Mouse (Mus musculus) liver, embryonic 14.5 days (tissue): ENCODE measurements around the gene Gm28038. TPM values are rescaled to one million over a fixed set of nuclear protein-coding genes. Genes with fewer than 3 reads are reported as not detected.

Experiments
- ATAC-seq: fragments of 200-750 bp; cut with Nextera tagmentation; 2 replicates; pipeline ENCODE4 v1.8.0; 2017; ENCODE audit warnings: moderate number of reproducible peaks, mild to moderate bottlenecking, moderate library complexity; ENCODE audit not compliant: insufficient read depth
- DNase-seq, 3 experiments: peaks; one replicate each; pipeline ENCODE4 v3.0.0-alpha.2; 2012 to 2013; ENCODE audit warnings: low read depth in 3 of 3, low spot score in 3 of 3
- H3K27ac ChIP-seq: fragments of 300-500 bp; sonication (generic); 2 replicates; pipeline ENCODE4 v1.5.1; 2014; ENCODE audit warnings: moderate library complexity, mild to moderate bottlenecking, control low read depth, inconsistent platforms
- H3K27me3 ChIP-seq: fragments of 300-500 bp; sonication (generic); 2 replicates; pipeline ENCODE4 v1.6.1; 2014; ENCODE audit warnings: mild to moderate bottlenecking, low read length, moderate library complexity; ENCODE audit not compliant: control insufficient read depth, insufficient read depth
- H3K36me3 ChIP-seq: fragments of 300-500 bp; sonication (generic); replicated peaks from 2 replicates; pipeline ENCODE4 v1.6.1; 2014; ENCODE audit warnings: low read depth; ENCODE audit not compliant: control insufficient read depth, insufficient read depth
- H3K4me1 ChIP-seq, 2 experiments: fragments of 200-500 bp in 1 of 2; fragments of 300-500 bp in 1 of 2; sonication (generic) in 1 of 2; replicated peaks; 2 replicates each; pipeline ENCODE4 v1.6.1; 2012 to 2014; ENCODE audit warnings: antibody characterized with exemption in 1 of 2, inconsistent platforms in 1 of 2, low read length in 1 of 2; ENCODE audit not compliant: control insufficient read depth in 2 of 2, insufficient read depth in 2 of 2
- H3K4me2 ChIP-seq: fragments of 300-500 bp; sonication (generic); 2 replicates; pipeline ENCODE4 v1.6.1; 2014; ENCODE audit warnings: low read depth, mild to moderate bottlenecking, control low read depth, moderate library complexity
- H3K4me3 ChIP-seq, 2 experiments: fragments of 200-500 bp in 1 of 2; fragments of 300-500 bp in 1 of 2; sonication (generic) in 1 of 2; 2 replicates each; pipeline ENCODE4 v1.5.1; 2012 to 2014; ENCODE audit warnings: low read depth in 2 of 2, low read length in 2 of 2, mild to moderate bottlenecking in 2 of 2, control low read depth in 1 of 2, inconsistent platforms in 1 of 2, moderate library complexity in 1 of 2; ENCODE audit not compliant: insufficient read depth in 1 of 2
- H3K9ac ChIP-seq: fragments of 300-500 bp; sonication (generic); replicated peaks from 2 replicates; pipeline ENCODE4 v1.6.1; 2014; ENCODE audit warnings: mild to moderate bottlenecking, control low read depth, moderate library complexity
- H3K9me3 ChIP-seq: fragments of 300-500 bp; sonication (generic); 2 replicates; pipeline ENCODE4 v1.6.1; 2016; ENCODE audit warnings: low read length, mixed read lengths; ENCODE audit not compliant: control insufficient read depth
- CTCF ChIP-seq: IDR thresholded peaks from 2 replicates; pipeline ENCODE4 v1.5.1; 2016; ENCODE audit warnings: antibody characterized with exemption, low read depth, control low read depth
- EP300 ChIP-seq: IDR thresholded peaks from 2 replicates; pipeline ENCODE4 v1.6.1; 2016; ENCODE audit warnings: antibody characterized with exemption, low read depth
- WGBS: fragments of 180-500 bp; shearing (Covaris S2); extraction: QIAGEN DNeasy Blood & Tissue Kit; methylation state at CpG from one replicate; pipeline ENCODE4 v1.1.7; 2014; ENCODE audit not compliant: insufficient replicate concordance; 5-methylcytosine and 5-hydroxymethylcytosine counted together
- polyA plus RNA-seq, 2 experiments: library from polyadenylated mRNA; depleted of rRNA in 1 of 2; stranded (reverse) in 1 of 2; unstranded in 1 of 2; fragments of >200 nt; fragmentation: Nextera tagmentation in 1 of 2; extraction: Ambion mirVana in 1 of 2; gene quantifications; 2 replicates each; pipeline versions ENCODE4 v1.2.1 to v1.2.3; 2012 to 2014

Gene Gm28038
- polyA plus RNA-seq, 2 experiments = not detected

- Histone ChIP-seq H3K27ac (no peak overlapping the region), H3K27me3 (no peaks in the 10 kb centered on the region), H3K36me3 (peaks cover 31% of the 10 kb centered on the region), H3K4me3 (no peak overlapping the region), H3K4me1 (peaks cover 6 to 15% of the 10 kb centered on the region in 2 experiments; a peak in 3 of 4 replicates), H3K9ac (no peak overlapping the region), H3K9me3 (no peaks in the 10 kb centered on the region), H3K4me2 (no peak overlapping the region)
- no peak for ATAC-seq
- 90% methylated on average over 42 of the region's 42 CpGs for WGBS
- DNase-seq = no peak
- TF ChIP-seq CTCF (no peak), EP300 (no peak)
Observed at GRCm38 (mm10) chr2:30255631-30256395, 25.0 kb upstream of the Gm28038 start.

GRCm38 (mm10) chr2:30256616-30257350 is 24.1 kb upstream of the Gm28038 start:
- H3K27ac ChIP-seq = no peak overlapping the region
- H3K9ac ChIP-seq = no peak overlapping the region
- no peak overlapping the region for H3K4me2 ChIP-seq
- no peaks in the 10 kb centered on the region for H3K9me3 ChIP-seq
- no peak for DNase-seq
- WGBS = 92% methylated on average over 30 of the region's 30 CpGs
- no peaks in the 10 kb centered on the region for H3K27me3 ChIP-seq
- no peak for TF ChIP-seq EP300
- TF ChIP-seq CTCF = no peak
- no peak overlapping the region for H3K4me3 ChIP-seq
- ATAC-seq = no peak
- peaks cover 3 to 9% of the 10 kb centered on the region in 2 experiments; a peak in 3 of 4 replicates for H3K4me1 ChIP-seq
- peaks cover 31% of the 10 kb centered on the region for H3K36me3 ChIP-seq

GRCm38 (mm10) chr2:30257699-30258460 is 23.0 kb upstream of the Gm28038 start:
- Histone ChIP-seq H3K27me3 (no peaks in the 10 kb centered on the region), H3K4me2 (no peak overlapping the region), H3K9me3 (no peaks in the 10 kb centered on the region), H3K4me3 (no peak overlapping the region), H3K4me1 (peaks cover 0 to 5% of the 10 kb centered on the region in 2 experiments; a peak in 2 of 4 replicates), H3K36me3 (peaks cover 39% of the 10 kb centered on the region), H3K27ac (no peak overlapping the region), H3K9ac (no peak overlapping the region)
- DNase-seq (no peak), ATAC-seq (no peak)
- 45% methylated on average over 7 of the region's 7 CpGs for WGBS
- no peak for TF ChIP-seq CTCF
- TF ChIP-seq EP300 = no peak

GRCm38 (mm10) chr2:30258600-30258999 is 22.2 kb upstream of the Gm28038 start:
- TF ChIP-seq CTCF (no peak), EP300 (no peak)
- DNase-seq (no peak), ATAC-seq (no peak)

More at GRCm38 (mm10) chr2:30258600-30258999, 22.2 kb upstream of the Gm28038 start:
- no peak overlapping the region for H3K27ac ChIP-seq
- H3K4me2 ChIP-seq = no peak overlapping the region
- H3K9me3 ChIP-seq = no peaks in the 10 kb centered on the region
- no peak overlapping the region for H3K4me3 ChIP-seq
- H3K36me3 ChIP-seq = peaks cover 46% of the 10 kb centered on the region
- 42% methylated on average over 4 of the region's 4 CpGs for WGBS
- peaks cover 0 to 5% of the 10 kb centered on the region in 2 experiments; a peak in 2 of 4 replicates for H3K4me1 ChIP-seq
- no peak overlapping the region for H3K9ac ChIP-seq
- H3K27me3 ChIP-seq = no peaks in the 10 kb centered on the region
